Mouse (Mus musculus) liver, adult (tissue): Measurements from ENCODE around the gene Polr2b.

Experiments used
- GATA4 ChIP-seq: IDR thresholded peaks from 2 replicates; pipeline ENCODE4 v1.6.1; 2014; ENCODE audit warnings: mild to moderate bottlenecking, low read length; ENCODE audit not compliant: insufficient replicate concordance

Polr2b gene

GRCm38 (mm10) chr5:77340033-77340432, 30.1 kb downstream of the Polr2b start:
- no peak for TF ChIP-seq GATA4

DNA sequence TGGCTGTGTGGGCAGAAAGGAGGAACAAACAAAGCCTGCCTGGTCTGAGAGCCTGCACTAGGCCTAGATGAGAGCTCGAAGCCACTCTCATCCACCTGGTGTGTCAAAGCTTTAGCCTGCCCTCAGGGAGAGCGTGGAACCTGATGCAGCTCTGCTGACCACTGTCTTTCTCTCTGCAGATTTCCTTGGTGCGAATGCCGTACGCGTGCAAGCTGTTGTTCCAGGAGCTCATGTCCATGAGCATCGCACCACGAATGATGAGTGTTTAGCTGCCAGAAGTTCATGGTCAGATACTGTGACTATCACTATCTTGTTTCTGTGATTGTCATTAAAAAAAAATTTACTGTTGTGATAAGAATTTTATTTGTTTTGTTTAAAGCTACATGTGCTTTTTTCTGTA, 39.0 kb downstream of the Polr2b start:
- TF ChIP-seq GATA4, result no peak

DNA sequence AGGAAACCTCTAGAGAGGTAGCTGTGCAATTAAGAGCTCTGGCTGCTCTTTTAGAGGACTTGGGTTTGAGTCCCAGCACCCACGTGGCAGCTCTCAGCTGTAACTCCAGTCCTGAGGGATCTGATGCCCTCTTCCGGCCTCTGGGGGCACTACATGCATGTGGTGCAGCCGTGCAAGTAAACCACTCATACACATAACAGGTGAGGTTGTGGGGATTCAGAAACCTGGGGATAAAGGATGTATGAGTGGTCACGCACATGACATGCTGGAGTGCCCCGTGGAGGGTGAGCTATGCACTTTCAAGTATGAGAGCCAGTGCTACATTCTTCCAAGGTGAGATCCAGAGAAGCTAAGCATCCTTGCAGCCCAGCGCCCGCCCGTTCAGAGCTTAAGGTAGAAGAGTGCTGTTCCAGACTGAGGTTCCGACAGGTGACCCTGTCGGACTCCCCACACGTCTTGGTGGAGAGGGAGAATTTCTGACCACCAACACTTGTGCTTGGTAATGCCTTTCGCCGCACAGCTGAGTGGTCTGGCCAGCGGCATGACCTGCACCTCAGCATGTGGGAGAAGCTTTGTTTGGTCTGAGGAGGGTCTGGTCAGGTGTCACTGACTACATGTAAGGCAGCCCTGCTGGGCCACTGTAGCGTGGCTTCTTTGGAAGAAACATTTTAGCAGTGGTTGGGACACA, 40.2 kb downstream of the Polr2b start:
- TF ChIP-seq GATA4, result no peak

DNA sequence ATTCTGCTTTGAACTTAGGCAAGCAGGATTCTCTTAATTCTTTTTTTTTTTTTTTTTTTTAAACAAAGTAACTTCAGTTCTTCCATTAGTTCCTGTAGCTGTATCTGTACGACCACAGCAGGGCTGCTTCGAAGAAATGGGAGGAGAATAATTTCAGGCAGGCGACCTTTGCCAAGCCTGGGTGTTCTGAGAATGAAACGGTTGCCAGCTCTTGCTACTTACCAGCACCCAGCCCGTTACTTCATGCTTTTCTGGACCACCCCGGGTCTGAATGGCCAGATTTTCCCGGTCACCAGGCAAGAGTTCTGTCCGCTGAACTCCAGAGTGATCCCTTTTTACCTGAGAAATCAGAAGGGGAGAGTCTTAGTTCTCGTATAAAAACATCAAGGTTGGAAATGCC, 41.7 kb downstream of the Polr2b start:
- TF ChIP-seq GATA4, result no peak

DNA sequence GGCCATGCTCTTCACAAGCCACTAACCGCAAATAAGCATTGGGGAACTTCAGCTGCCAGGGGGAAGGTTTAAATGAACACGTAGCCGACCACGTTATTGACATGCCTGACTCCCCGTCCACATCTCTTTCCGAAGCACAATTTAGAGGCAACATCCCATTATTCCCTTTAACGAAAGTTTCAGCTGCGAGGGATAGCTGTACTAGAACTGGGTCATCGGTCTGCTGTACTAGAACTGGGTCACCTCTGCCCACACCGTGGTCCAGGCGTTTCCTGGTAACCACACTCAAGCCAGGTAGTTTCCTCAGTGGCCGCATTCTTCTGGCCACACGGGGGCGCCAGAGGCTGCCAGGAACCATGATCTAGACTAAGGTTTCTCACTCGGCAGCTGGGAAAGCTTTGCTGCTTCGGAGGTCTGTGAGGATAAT, 44.4 kb downstream of the Polr2b start:
- no peak for TF ChIP-seq GATA4

DNA sequence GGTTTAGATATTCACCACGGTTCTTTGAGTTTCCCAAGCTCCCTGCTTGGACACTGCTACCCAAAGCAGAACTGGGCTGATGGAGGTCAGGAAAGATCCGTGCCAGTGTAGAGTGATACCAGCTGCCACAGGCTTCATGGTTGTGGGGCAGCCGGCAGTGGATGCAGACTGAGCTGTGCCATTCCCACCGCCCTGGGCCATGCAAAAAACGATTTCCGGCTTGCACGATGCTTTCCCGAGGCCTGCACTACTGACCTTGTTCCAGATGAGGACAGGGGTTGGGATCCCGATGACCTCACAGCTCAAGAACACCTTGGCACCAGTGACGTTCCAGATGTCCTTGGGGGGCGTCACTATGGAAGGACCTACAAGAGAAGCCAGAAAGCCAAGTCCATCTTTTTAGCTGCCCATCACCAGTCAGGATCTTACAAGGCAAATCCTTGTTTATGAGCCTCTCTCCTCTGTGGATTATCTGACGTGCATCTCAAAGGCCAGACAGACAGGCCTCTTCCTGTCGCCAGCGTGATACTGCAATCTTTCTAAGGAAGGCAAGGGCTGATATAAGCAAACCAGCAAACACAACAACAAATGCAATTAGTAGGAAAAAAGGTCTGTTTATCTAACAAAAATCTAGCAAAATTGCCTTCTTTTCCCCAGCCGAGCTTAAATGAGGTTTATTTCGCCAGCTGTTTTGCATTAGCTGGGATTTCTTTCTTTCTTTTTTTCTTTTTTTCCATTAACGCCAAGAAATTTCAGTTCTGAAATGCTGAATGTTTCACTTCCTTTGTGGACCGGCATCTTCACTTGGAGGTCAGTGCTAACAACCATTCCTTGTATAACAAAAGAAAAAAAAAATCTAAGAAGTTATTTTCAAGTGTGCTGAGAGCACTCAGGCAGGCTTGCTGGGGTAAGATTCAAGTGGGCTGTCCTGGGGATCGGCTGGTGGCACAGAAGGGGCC, 45.6 kb downstream of the Polr2b start:
- TF ChIP-seq GATA4, result peak; percentile 88

DNA sequence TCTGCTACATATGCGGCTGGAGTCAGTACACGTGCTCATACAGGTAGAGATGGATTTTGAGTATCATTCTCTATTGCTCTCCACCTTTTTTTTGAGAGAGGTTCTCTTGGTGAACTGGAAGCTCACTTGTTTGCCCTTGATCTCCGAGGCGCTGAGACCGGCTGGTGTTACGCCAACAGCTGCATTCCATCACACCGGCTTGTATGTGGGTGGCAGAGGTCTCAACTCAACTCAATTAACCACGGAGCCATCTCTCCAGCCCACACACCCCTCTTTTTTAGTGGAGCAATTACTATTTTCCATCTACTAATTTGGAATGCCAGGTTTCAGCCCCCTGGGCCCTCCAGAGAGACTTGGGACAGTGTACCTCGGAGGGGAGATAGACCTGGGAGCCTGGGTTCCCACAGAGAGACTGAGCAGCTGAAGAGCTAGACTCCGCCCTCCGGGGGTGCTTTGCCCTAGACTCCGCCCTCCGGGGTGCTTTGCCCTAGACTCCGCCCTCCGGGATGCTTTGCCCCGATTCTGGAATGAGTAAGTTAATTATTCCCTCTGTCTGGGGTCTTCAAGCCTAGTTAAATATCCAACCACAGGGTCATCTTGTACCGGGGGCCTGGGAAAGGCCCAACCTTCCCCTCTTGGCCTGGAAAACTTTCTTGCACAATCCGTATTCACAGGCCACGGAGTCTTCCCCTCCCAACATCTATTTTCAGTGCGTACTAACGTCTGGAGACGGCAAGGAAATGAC, 47.6 kb downstream of the Polr2b start:
- TF ChIP-seq GATA4, result no peak

- no peak for TF ChIP-seq GATA4
These were observed 48.4 kb downstream of the Polr2b start for GRCm38 (mm10) chr5:77358347-77358746.

- TF ChIP-seq GATA4, result no peak
These were observed 50.0 kb downstream of the Polr2b start for GRCm38 (mm10) chr5:77359971-77360370.

DNA sequence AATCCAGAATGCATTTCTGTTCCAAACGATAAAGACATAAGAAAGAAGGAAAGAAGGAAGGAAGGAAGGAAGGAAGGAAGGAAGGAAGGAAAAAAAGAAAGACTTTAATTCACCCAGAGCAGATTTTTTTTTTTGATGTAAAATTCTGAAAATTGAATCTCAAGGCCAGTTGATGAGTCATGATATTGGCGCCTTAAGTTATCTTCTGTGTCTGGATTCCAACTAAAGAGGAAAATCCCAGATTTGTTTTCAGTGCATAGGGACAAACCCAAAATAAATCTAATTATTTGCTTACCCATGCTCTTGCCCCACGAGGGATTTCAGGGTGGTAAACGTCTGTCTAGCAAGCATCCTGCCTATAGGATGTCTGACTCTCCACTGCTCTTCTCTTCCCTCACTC, 51.1 kb downstream of the Polr2b start:
- TF ChIP-seq GATA4, result no peak

GRCm38 (mm10) chr5:77362120-77362519, 52.2 kb downstream of the Polr2b start:
- no peak for TF ChIP-seq GATA4

- TF ChIP-seq GATA4, result no peak
These were observed 53.7 kb downstream of the Polr2b start for GRCm38 (mm10) chr5:77363650-77364049.

- no peak for TF ChIP-seq GATA4
These were observed 54.6 kb downstream of the Polr2b start for GRCm38 (mm10) chr5:77364443-77365038.

DNA sequence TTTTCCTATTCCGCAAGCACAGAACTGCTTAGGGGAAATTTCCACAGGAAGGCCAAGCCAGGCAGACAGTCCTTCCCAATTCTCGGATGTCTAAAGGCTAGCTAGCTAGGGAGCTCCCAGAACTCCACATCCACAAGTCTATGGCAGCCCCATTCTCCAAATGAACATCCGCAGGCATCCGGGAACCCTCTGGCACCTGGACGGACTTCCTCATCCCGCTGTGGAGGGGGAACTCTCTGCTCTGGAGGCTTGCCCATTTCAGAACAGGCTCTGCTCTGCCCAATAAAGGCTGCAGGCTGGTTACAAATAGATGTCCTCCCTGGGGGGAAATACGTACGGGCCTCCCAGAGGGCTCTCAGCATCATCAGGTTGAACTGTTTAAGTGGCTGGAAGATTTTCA, 56.4 kb downstream of the Polr2b start:
- TF ChIP-seq GATA4, result no peak

DNA sequence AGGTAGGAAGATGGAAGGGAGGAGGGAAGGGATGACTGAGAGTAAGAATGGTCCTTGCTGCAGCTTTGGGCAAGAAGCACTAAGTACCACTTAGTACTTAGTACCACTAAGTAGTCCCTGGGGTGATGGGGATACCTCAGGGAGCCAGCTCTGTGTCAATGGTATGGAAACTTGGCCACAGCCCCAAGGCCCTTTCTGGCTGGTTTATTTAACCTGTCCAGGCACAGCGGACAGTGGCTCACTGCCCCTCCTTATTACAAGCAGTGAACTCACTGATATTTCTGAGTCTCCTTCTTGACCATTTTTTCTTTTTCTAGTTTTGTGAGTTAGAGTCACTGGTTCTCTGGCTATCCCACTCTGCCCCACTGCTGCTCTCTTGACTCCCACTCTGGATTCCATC, 57.2 kb downstream of the Polr2b start:
- no peak for TF ChIP-seq GATA4
